Mouse (Mus musculus) liver, postnatal 0 days (tissue): ENCODE results near the gene Dcaf5.

Experiments
- CTCF ChIP-seq: sonication (generic); IDR thresholded peaks from 2 replicates; pipeline ENCODE4 v1.5.1; 2016; ENCODE audit warnings: antibody characterized with exemption, low read depth
- EP300 ChIP-seq: IDR thresholded peaks from 2 replicates; pipeline ENCODE4 v1.6.1; 2016; ENCODE audit warnings: antibody characterized with exemption, low read depth, mild to moderate bottlenecking

DNA sequence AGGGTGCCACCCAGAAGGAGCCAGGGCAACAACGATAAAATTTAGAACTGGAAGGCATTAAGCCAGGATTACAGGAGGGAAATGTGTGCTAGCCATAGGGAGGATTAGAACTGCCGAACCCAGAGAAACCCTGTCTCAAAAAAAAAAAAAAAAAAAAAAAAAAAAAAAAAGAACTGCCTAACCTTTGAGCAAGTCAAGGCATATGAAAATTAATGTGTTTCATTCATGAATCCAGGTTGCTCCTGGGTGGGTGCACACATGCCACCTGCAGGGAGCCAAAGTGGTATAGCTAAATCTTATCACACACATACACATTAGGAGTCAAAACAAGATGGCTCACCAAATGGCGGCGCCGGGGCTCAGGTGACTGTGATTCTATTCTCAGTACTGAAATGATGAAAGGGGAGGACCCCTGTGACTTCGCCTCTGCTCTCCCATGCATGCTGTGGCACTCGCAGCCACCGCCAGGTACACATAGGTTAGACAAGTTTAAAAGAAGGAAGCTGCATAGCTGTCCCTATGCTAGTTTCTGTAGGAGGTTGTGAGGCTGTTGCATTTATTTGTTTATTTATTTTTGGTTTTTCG lies 8.2 kb upstream of the Dcaf5 start:
- no peak for TF ChIP-seq CTCF
- no peak for TF ChIP-seq EP300
